Mouse (Mus musculus) liver, adult 2 months (tissue): Measurements from ENCODE around the gene Ror1.

ENCODE experiments used
- CTCF ChIP-seq: fragments of 200-500 bp; IDR thresholded peaks from 2 replicates; pipeline ENCODE4 v1.5.1; 2011; ENCODE audit warnings: low read depth, low read length, control low read depth
- POLR2A ChIP-seq: fragments of 200-500 bp; IDR thresholded peaks from 2 replicates; pipeline ENCODE4 v1.6.1; 2011; ENCODE audit warnings: low read length, control low read depth; ENCODE audit not compliant: insufficient read depth; ENCODE audit errors: extremely low read depth

- TF ChIP-seq POLR2A: no peak
- TF ChIP-seq CTCF: no peak
These were observed 115.7 kb downstream of the Ror1 start for GRCm38 (mm10) chr4:100211331-100211730.
